Mouse (Mus musculus) megakaryocyte-erythroid progenitor cell, adult 5 weeks (primary cell): Measurements from ENCODE around the gene Gstm3. TPM values are rescaled to one million over a fixed set of nuclear protein-coding genes. Genes with fewer than 3 reads are reported as not detected.

ENCODE experiments used
- polyA plus RNA-seq: library from polyadenylated mRNA; stranded (reverse); fragments of >175 nt; gene quantifications from 2 replicates; pipeline ENCODE4 v1.2.3, GENCODE M21; 2012

Gstm3 gene
- polyA plus RNA-seq = not detected in 2 replicates

GRCm38 (mm10) chr3:107968724-107969395 lies at the start of gene Gstm3:
Gstm3 (minus strand) TSS chr3:107969283.

GRCm38 (mm10) chr3:108017473-108018189 lies 48.5 kb upstream of the Gstm3 start, which contains the start of gene Gstm1:
Gstm1 (minus strand) TSS chr3:108017973.

GRCm38 (mm10) chr3:107986041-107986562 lies 17.0 kb upstream of the Gstm3 start, which contains the start of gene Gstm2:
Gstm2 (minus strand) TSS chr3:107986453.

GRCm38 (mm10) chr3:107943239-107943990 lies 25.7 kb downstream of the Gstm3 start, which contains the start of gene Gstm6:
Gstm6 (minus strand) TSS chr3:107943749.

GRCm38 (mm10) chr3:107931670-107932069 lies 37.4 kb downstream of the Gstm3 start, which contains the start of gene Gstm7:
Gstm7 (minus strand) TSS chr3:107931817.

Other genes starting within 250 kb of the Gstm3 start
- gene Csf1, start 208.8 kb downstream of the Gstm3 start, polyA plus RNA-seq = 9.2 and 9.7 TPM in 2 replicates
- gene Eps8l3, start 92.1 kb downstream of the Gstm3 start, polyA plus RNA-seq = 0.02 TPM in 1 of 2 replicates, not detected in the other
- 2.8 and 4.2 TPM in 2 replicates for gene Gstm5, start 73.5 kb downstream of the Gstm3 start, polyA plus RNA-seq
- gene Gstm7, start 37.5 kb downstream of the Gstm3 start, polyA plus RNA-seq = 0.64 and 0.97 TPM in 2 replicates
- not detected in 2 replicates for gene Gstm6, start 25.5 kb downstream of the Gstm3 start, polyA plus RNA-seq
- 0.16 and 0.23 TPM in 2 replicates for gene Gstm2, start 17.2 kb upstream of the Gstm3 start, polyA plus RNA-seq
- 1,063 and 2,187 TPM in 2 replicates for gene Gstm1, start 48.7 kb upstream of the Gstm3 start, polyA plus RNA-seq
- 2.9 and 4.4 TPM in 2 replicates for gene Gstm4, start 75.6 kb upstream of the Gstm3 start, polyA plus RNA-seq
- 238 and 248 TPM in 2 replicates for gene Ampd2, start 117.4 kb upstream of the Gstm3 start, polyA plus RNA-seq
- gene Gnat2, start 123.5 kb upstream of the Gstm3 start, polyA plus RNA-seq = 0.36 and 1.00 TPM in 2 replicates
- 16.4 and 17.1 TPM in 2 replicates for gene Gnai3, start 176.9 kb upstream of the Gstm3 start, polyA plus RNA-seq
- not detected in 2 replicates for gene Gpr61, start 185.6 kb upstream of the Gstm3 start, polyA plus RNA-seq
- 3.5 and 4.2 TPM in 2 replicates for gene Amigo1, start 217.1 kb upstream of the Gstm3 start, polyA plus RNA-seq
- gene Cyb561d1, start 231.9 kb upstream of the Gstm3 start, polyA plus RNA-seq = 6.5 and 6.8 TPM in 2 replicates
- 35.0 and 51.9 TPM in 2 replicates for gene Atxn7l2, start 241.7 kb upstream of the Gstm3 start, polyA plus RNA-seq